ENCODE assay signal across 8 mouse cellular contexts in the genomic region with DNA sequence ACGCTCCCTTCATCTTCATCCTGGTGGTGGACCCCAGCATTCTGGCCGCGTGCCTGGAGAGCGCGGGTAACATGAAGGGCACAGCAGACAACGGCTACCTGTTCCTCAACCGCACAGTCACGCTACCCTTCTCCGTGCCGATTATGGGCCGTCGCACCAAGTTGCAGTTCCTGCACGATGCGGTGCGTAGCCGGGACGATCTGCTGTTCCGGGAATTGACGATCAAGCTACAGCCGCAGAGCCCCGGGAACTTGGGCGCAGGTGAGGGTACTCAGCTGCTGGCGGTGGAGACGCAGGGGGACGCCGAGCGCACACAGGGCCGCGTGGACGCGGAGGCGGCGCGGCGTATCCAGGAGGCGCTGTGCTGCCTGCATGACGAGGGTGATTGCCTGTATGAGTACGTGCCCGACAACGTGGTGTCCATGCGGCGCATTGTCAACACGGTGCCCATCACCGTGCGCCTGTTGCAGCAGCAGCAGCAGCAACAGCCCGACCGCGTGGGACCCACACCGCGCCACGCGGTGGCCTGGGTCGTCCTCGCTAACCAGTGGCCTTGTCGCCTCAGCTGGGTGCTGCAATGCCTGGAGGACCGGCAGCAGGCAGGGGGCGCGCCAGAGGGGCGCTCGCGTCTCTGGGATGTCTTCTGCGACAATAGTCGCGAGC. TPM values are rescaled to one million over a fixed set of nuclear protein-coding genes. Genes with fewer than 3 reads are reported as not detected.
A peak's percentile ranks its signal among the peaks of the same experiment; 100 is the strongest.
DNase-seq lines count a peak whose midpoint lies in the region; ATAC-seq lines count a peak whose summit lies in the region.

No protein-coding gene starts in this region.

- H3K27ac ChIP-seq in limb, embryonic 15.5 days: no peak overlapping the region
- H3K27ac ChIP-seq in midbrain, embryonic 13.5 days: no peak overlapping the region
- no peak overlapping the region for H3K27ac ChIP-seq in stomach, embryonic 15.5 days

- intact Hi-C loops in gastrocnemius, postnatal 36 days (cut with DNase I): loop anchor here (5.0 kb wide), 1 partner anchor 48 kb away; no protein-coding TSS in a partner anchor

- under 1% methylated on average over 64 of the region's 64 CpGs for WGBS in limb, embryonic 15.5 days
- 2% methylated on average over 64 of the region's 64 CpGs for WGBS in midbrain, embryonic 13.5 days
- 1% methylated on average over 64 of the region's 64 CpGs for WGBS in stomach, embryonic 15.5 days

- H3K9me3 ChIP-seq in erythroblast, embryonic 14.5 days (ENCODE audit: control insufficient read depth, low read length): peaks cover 14% of the 10 kb centered on the region
- H3K9me3 ChIP-seq in limb, embryonic 15.5 days: no peaks in the 10 kb centered on the region
- H3K9me3 ChIP-seq in midbrain, embryonic 13.5 days: no peaks in the 10 kb centered on the region
- H3K9me3 ChIP-seq in stomach, embryonic 15.5 days: no peaks in the 10 kb centered on the region

- peak overlapping the region; percentile 92 for H3K4me2 ChIP-seq in limb, embryonic 15.5 days
- peak overlapping the region; percentile 71 for H3K4me2 ChIP-seq in midbrain, embryonic 13.5 days (replicated peaks)
- H3K4me2 ChIP-seq in stomach, embryonic 15.5 days: peak overlapping the region; percentile 95

- no peak for ATAC-seq in erythroblast, adult 5-6 weeks (replicated peaks; ENCODE audit: low FRiP score, poor library complexity, severe bottlenecking)
- no peak for ATAC-seq in limb, embryonic 15.5 days (ENCODE audit: insufficient number of reproducible peaks, low FRiP score, low TSS enrichment, low read depth)
- peak; percentile 72 for ATAC-seq in midbrain, embryonic 13.5 days
- peak; percentile 29; the same call in 1 of the 2 replicates for ATAC-seq in stomach, embryonic 15.5 days (ENCODE audit: insufficient read depth, low FRiP score, low read depth)

- DNase-seq in embryo, embryonic 11 days: peak; percentile 80
- DNase-seq in gastrocnemius, postnatal 36 days: peak; percentile 29 to 40
- peak; percentile 42 for DNase-seq in kidney, adult 9 months

- H3K27me3 ChIP-seq in erythroblast, embryonic 14.5 days (ENCODE audit: control insufficient read depth): peaks cover 71% of the 10 kb centered on the region
- peaks cover 72% of the 10 kb centered on the region for H3K27me3 ChIP-seq in limb, embryonic 15.5 days
- peaks cover 68% of the 10 kb centered on the region for H3K27me3 ChIP-seq in midbrain, embryonic 13.5 days
- H3K27me3 ChIP-seq in stomach, embryonic 15.5 days (replicated peaks): peaks cover 67% of the 10 kb centered on the region

- peaks cover 8% of the 10 kb centered on the region for H3K36me3 ChIP-seq in erythroblast, embryonic 14.5 days (ENCODE audit: control insufficient read depth)
- H3K36me3 ChIP-seq in limb, embryonic 15.5 days: peaks cover 1% of the 10 kb centered on the region
- peaks cover 6% of the 10 kb centered on the region for H3K36me3 ChIP-seq in midbrain, embryonic 13.5 days
- H3K36me3 ChIP-seq in stomach, embryonic 15.5 days: no peaks in the 10 kb centered on the region

- H3K4me1 ChIP-seq in erythroblast, embryonic 14.5 days (ENCODE audit: control insufficient read depth): peaks cover 22% of the 10 kb centered on the region
- H3K4me1 ChIP-seq in limb, embryonic 15.5 days: peaks cover 29% of the 10 kb centered on the region
- peaks cover 32% of the 10 kb centered on the region for H3K4me1 ChIP-seq in midbrain, embryonic 13.5 days (replicated peaks)
- H3K4me1 ChIP-seq in stomach, embryonic 15.5 days: peaks cover 27% of the 10 kb centered on the region

- H3K4me3 ChIP-seq in erythroblast, embryonic 14.5 days (replicated peaks): peak overlapping the region; percentile 1
- peak overlapping the region; percentile 44 for H3K4me3 ChIP-seq in limb, embryonic 15.5 days
- peak overlapping the region; percentile 39 for H3K4me3 ChIP-seq in midbrain, embryonic 13.5 days (replicated peaks)
- H3K4me3 ChIP-seq in stomach, embryonic 15.5 days (replicated peaks): peak overlapping the region; percentile 44

- peak overlapping the region; percentile 40 for H3K9ac ChIP-seq in limb, embryonic 15.5 days
- peak overlapping the region; percentile 60 for H3K9ac ChIP-seq in midbrain, embryonic 13.5 days (replicated peaks)
- 0 out of 2 replicates have a peak overlapping the region, but pooled peaks have one; percentile 6 for H3K9ac ChIP-seq in stomach, embryonic 15.5 days

RNA-seq across cellular contexts. Expression of a gene that starts 6.2 kb away (rescaled TPM):
- polyA plus RNA-seq in erythroblast, embryonic 14.5 days (2012): 0.02 TPM in 1 of 2 replicates, not detected in the other
- not detected in 2 replicates for total RNA-seq in erythroblast, adult 5-6 weeks (2015; ENCODE audit: low replicate concordance)
- not detected in 2 replicates for total RNA-seq in erythroblast, adult 5-6 weeks (2017; ENCODE audit: low replicate concordance)
- total RNA-seq in gastrocnemius, postnatal 36 days (2021): not detected
- 1.7 and 2.5 TPM in 2 replicates for polyA plus RNA-seq in limb, embryonic 15.5 days (2015; fragmentation: Nextera tagmentation; extraction: Ambion mirVana)
- 0.08 and 0.11 TPM in 2 replicates for polyA plus RNA-seq in midbrain, embryonic 13.5 days (2015; fragmentation: Nextera tagmentation; extraction: Ambion mirVana)
- polyA plus RNA-seq in stomach, embryonic 15.5 days (2015; fragmentation: Nextera tagmentation; extraction: Ambion mirVana): 0.30 and 0.83 TPM in 2 replicates

RNA-seq across cellular contexts. Expression of a gene that starts 15.7 kb away (rescaled TPM):
- 10.9 and 13.1 TPM in 2 replicates for polyA plus RNA-seq in erythroblast, embryonic 14.5 days (2012)
- total RNA-seq in erythroblast, adult 5-6 weeks (2015; ENCODE audit: low replicate concordance): 17.9 and 18.8 TPM in 2 replicates
- 2.7 and 7.8 TPM in 2 replicates for total RNA-seq in erythroblast, adult 5-6 weeks (2017; ENCODE audit: low replicate concordance)
- total RNA-seq in gastrocnemius, postnatal 36 days (2021): 1 to 10 TPM; 6.4 to 8.8 TPM
- 94.7 and 97.9 TPM in 2 replicates for polyA plus RNA-seq in limb, embryonic 15.5 days (2015; fragmentation: Nextera tagmentation; extraction: Ambion mirVana)
- polyA plus RNA-seq in midbrain, embryonic 13.5 days (2015; fragmentation: Nextera tagmentation; extraction: Ambion mirVana): 36.6 and 43.3 TPM in 2 replicates
- 103 and 105 TPM in 2 replicates for polyA plus RNA-seq in stomach, embryonic 15.5 days (2015; fragmentation: Nextera tagmentation; extraction: Ambion mirVana)

RNA-seq across cellular contexts. Expression of a gene that starts 15.7 kb away (rescaled TPM):
- polyA plus RNA-seq in erythroblast, embryonic 14.5 days (2012): 0.46 and 0.49 TPM in 2 replicates
- total RNA-seq in erythroblast, adult 5-6 weeks (2015; ENCODE audit: low replicate concordance): 3.5 and 4.2 TPM in 2 replicates
- total RNA-seq in erythroblast, adult 5-6 weeks (2017; ENCODE audit: low replicate concordance): 0.84 and 1.5 TPM in 2 replicates
- 1 to 10 TPM; 1.5 to 1.7 TPM for total RNA-seq in gastrocnemius, postnatal 36 days (2021)
- polyA plus RNA-seq in limb, embryonic 15.5 days (2015; fragmentation: Nextera tagmentation; extraction: Ambion mirVana): 1.8 and 2.0 TPM in 2 replicates
- polyA plus RNA-seq in midbrain, embryonic 13.5 days (2015; fragmentation: Nextera tagmentation; extraction: Ambion mirVana): 2.9 and 4.5 TPM in 2 replicates
- 2.2 and 2.4 TPM in 2 replicates for polyA plus RNA-seq in stomach, embryonic 15.5 days (2015; fragmentation: Nextera tagmentation; extraction: Ambion mirVana)

RNA-seq across cellular contexts. Expression of a gene that starts 39.0 kb away (rescaled TPM):
- polyA plus RNA-seq in erythroblast, embryonic 14.5 days (2012): 26.4 and 32.4 TPM in 2 replicates
- 12.5 and 13.3 TPM in 2 replicates for total RNA-seq in erythroblast, adult 5-6 weeks (2015; ENCODE audit: low replicate concordance)
- 22.9 and 37.9 TPM in 2 replicates for total RNA-seq in erythroblast, adult 5-6 weeks (2017; ENCODE audit: low replicate concordance)
- 10 to 100 TPM; 34.8 to 41.4 TPM for total RNA-seq in gastrocnemius, postnatal 36 days (2021)
- polyA plus RNA-seq in limb, embryonic 15.5 days (2015; fragmentation: Nextera tagmentation; extraction: Ambion mirVana): 25.1 and 26.3 TPM in 2 replicates
- polyA plus RNA-seq in midbrain, embryonic 13.5 days (2015; fragmentation: Nextera tagmentation; extraction: Ambion mirVana): 25.7 and 37.0 TPM in 2 replicates
- 25.3 and 28.2 TPM in 2 replicates for polyA plus RNA-seq in stomach, embryonic 15.5 days (2015; fragmentation: Nextera tagmentation; extraction: Ambion mirVana)

RNA-seq across cellular contexts. Expression of a gene that starts 53.2 kb away (rescaled TPM):
- polyA plus RNA-seq in erythroblast, embryonic 14.5 days (2012): 0.14 and 0.16 TPM in 2 replicates
- total RNA-seq in erythroblast, adult 5-6 weeks (2015; ENCODE audit: low replicate concordance): not detected in 2 replicates
- total RNA-seq in erythroblast, adult 5-6 weeks (2017; ENCODE audit: low replicate concordance): 0.84 TPM in 1 of 2 replicates, not detected in the other
- total RNA-seq in gastrocnemius, postnatal 36 days (2021): under 1 TPM; 0.23 to 0.44 TPM
- polyA plus RNA-seq in limb, embryonic 15.5 days (2015; fragmentation: Nextera tagmentation; extraction: Ambion mirVana): 1.00 and 1.1 TPM in 2 replicates
- 0.26 and 0.31 TPM in 2 replicates for polyA plus RNA-seq in midbrain, embryonic 13.5 days (2015; fragmentation: Nextera tagmentation; extraction: Ambion mirVana)
- 1.7 and 2.6 TPM in 2 replicates for polyA plus RNA-seq in stomach, embryonic 15.5 days (2015; fragmentation: Nextera tagmentation; extraction: Ambion mirVana)

Comparison
In these comparisons a context has a peak if more than half of its experiments do, and no peak if none do; other contexts are left out.
1. ATAC-seq: peak in midbrain, embryonic 13.5 days (single experiment) and stomach, embryonic 15.5 days (single experiment); none in erythroblast, adult 5-6 weeks (single experiment) and limb, embryonic 15.5 days (single experiment).
2. H3K9ac ChIP-seq: peak in every context shown above with its lines; median percentile 60 in midbrain, embryonic 13.5 days; 40 in limb, embryonic 15.5 days; 6 in stomach, embryonic 15.5 days.
3. Peak in every context shown above with its lines, with median percentiles within 50 percentile points of each other: H3K4me3 ChIP-seq, DNase-seq and H3K4me2 ChIP-seq.